Mouse (Mus musculus) thymus, postnatal 4 days (tissue): Measurements from ENCODE around the gene Cysltr1.
A peak's percentile ranks its signal among the peaks of the same experiment; 100 is the strongest.

Source experiments
- DNase-seq: peaks from one replicate; pipeline ENCODE4 v3.0.0; 2021

The Cysltr1 gene

GRCm38 (mm10) chrX:106603386-106603785 lies at the start of gene Cysltr1:
Gene Cysltr1 (minus strand): TSS chrX:106603679.
- DNase-seq = no peak

GRCm38 (mm10) chrX:106634799-106635541 lies 31.5 kb upstream of the Cysltr1 start:
- DNase-seq = no peak

- DNase-seq = no peak
Measured at GRCm38 (mm10) chrX:106633543-106633942, 30.1 kb upstream of the Cysltr1 start.

- no peak for DNase-seq
Measured at GRCm38 (mm10) chrX:106628514-106628913, 25.0 kb upstream of the Cysltr1 start.

GRCm38 (mm10) chrX:106623667-106624066 lies 20.2 kb upstream of the Cysltr1 start:
- DNase-seq = no peak

GRCm38 (mm10) chrX:106622512-106622911 lies 19.0 kb upstream of the Cysltr1 start:
- DNase-seq = no peak

- DNase-seq = peak; percentile 8
Measured at GRCm38 (mm10) chrX:106602574-106603258, 763 bp downstream of the Cysltr1 start.

GRCm38 (mm10) chrX:106595904-106596303 lies 7.6 kb downstream of the Cysltr1 start:
- no peak for DNase-seq

- no peak for DNase-seq
Measured at GRCm38 (mm10) chrX:106593914-106594313, 9.6 kb downstream of the Cysltr1 start.

GRCm38 (mm10) chrX:106582886-106583285 lies 20.6 kb downstream of the Cysltr1 start, which contains the start of gene Gm5127:
Gene Gm5127 (plus strand): TSS chrX:106583186.
- no peak for DNase-seq

- DNase-seq = no peak
Measured at GRCm38 (mm10) chrX:106582197-106582596, 21.3 kb downstream of the Cysltr1 start.

- no peak for DNase-seq
Measured at GRCm38 (mm10) chrX:106580410-106580809, 23.1 kb downstream of the Cysltr1 start.

- DNase-seq = no peak
Measured at GRCm38 (mm10) chrX:106578966-106579365, 24.5 kb downstream of the Cysltr1 start.

GRCm38 (mm10) chrX:106555457-106555856 lies 48.0 kb downstream of the Cysltr1 start:
- no peak for DNase-seq

- no peak for DNase-seq
Measured at GRCm38 (mm10) chrX:106536359-106536758, 67.1 kb downstream of the Cysltr1 start.
